Mouse (Mus musculus) lung, postnatal 0 days (tissue): Measurements from ENCODE around the gene Mon1b. TPM values are rescaled to one million over a fixed set of nuclear protein-coding genes. Genes with fewer than 3 reads are reported as not detected.

Experiments used
- ATAC-seq: fragments of 200-750 bp; cut with Nextera tagmentation; 2 replicates; pipeline ENCODE4 v1.8.0; 2017; ENCODE audit warnings: moderate library complexity
- DNase-seq: peaks from one replicate; pipeline ENCODE4 v3.0.0-alpha.2; 2016; ENCODE audit warnings: low spot score
- H3K27ac ChIP-seq: fragments of 300-500 bp; sonication (generic); 2 replicates; pipeline ENCODE4 v1.5.1; 2014; ENCODE audit warnings: antibody characterized with exemption, mild to moderate bottlenecking, low read length, mixed read lengths
- H3K27me3 ChIP-seq: fragments of 300-500 bp; sonication (generic); replicated peaks from 2 replicates; pipeline ENCODE4 v1.6.1; 2014; ENCODE audit warnings: low read length, mixed read lengths; ENCODE audit not compliant: insufficient read depth
- H3K36me3 ChIP-seq: fragments of 300-500 bp; sonication (generic); 2 replicates; pipeline ENCODE4 v1.6.1; 2014; ENCODE audit warnings: low read length, mixed read lengths; ENCODE audit not compliant: insufficient read depth
- H3K4me1 ChIP-seq: fragments of 300-500 bp; sonication (generic); 2 replicates; pipeline ENCODE4 v1.6.1; 2014; ENCODE audit warnings: antibody characterized with exemption, low read depth, low read length, mixed read lengths; ENCODE audit not compliant: insufficient read depth
- H3K4me2 ChIP-seq: fragments of 300-500 bp; sonication (generic); replicated peaks from 2 replicates; pipeline ENCODE4 v1.6.1; 2014; ENCODE audit warnings: low read depth, mild to moderate bottlenecking, low read length, moderate library complexity, mixed read lengths
- H3K4me3 ChIP-seq: fragments of 300-500 bp; sonication (generic); 2 replicates; pipeline ENCODE4 v1.5.1; 2014; ENCODE audit warnings: low read depth, low read length
- H3K9ac ChIP-seq: fragments of 300-500 bp; sonication (generic); replicated peaks from 2 replicates; pipeline ENCODE4 v1.6.1; 2014; ENCODE audit warnings: low read depth, mild to moderate bottlenecking
- H3K9me3 ChIP-seq: fragments of 300-500 bp; sonication (generic); 2 replicates; pipeline ENCODE4 v1.6.1; 2016; ENCODE audit warnings: low read length, mixed read lengths
- CTCF ChIP-seq: IDR thresholded peaks from 2 replicates; pipeline ENCODE4 v1.5.1; 2016; ENCODE audit warnings: antibody characterized with exemption, mild to moderate bottlenecking
- EP300 ChIP-seq: IDR thresholded peaks from 2 replicates; pipeline ENCODE4 v1.6.1; 2016; ENCODE audit warnings: antibody characterized with exemption, mild to moderate bottlenecking, control low read depth
- WGBS: fragments of 180-500 bp; shearing (Covaris S2); extraction: QIAGEN DNeasy Blood & Tissue Kit; methylation state at CpG from one replicate; pipeline ENCODE4 v1.1.7; 2014; 5-methylcytosine and 5-hydroxymethylcytosine counted together
- polyA plus RNA-seq: library from polyadenylated mRNA; unstranded; fragments of >200 nt; fragmentation: Nextera tagmentation; extraction: Ambion mirVana; gene quantifications from 2 replicates; pipeline ENCODE4 v1.2.1, GENCODE M21; 2015

The Mon1b gene
- polyA plus RNA-seq, 1 experiment from 2014 or later: 4.7 TPM

- Histone ChIP-seq H3K9ac (no peak overlapping the region), H3K27ac (no peak overlapping the region), H3K9me3 (no peaks in the 10 kb centered on the region), H3K4me2 (no peak overlapping the region), H3K4me1 (no peaks in the 10 kb centered on the region), H3K4me3 (no peak overlapping the region), H3K27me3 (no peaks in the 10 kb centered on the region), H3K36me3 (no peaks in the 10 kb centered on the region)
- TF ChIP-seq CTCF: no peak
- TF ChIP-seq EP300: no peak
- ATAC-seq (no peak), DNase-seq (no peak)
- 68% methylated on average over 16 of the region's 16 CpGs for WGBS
Measured at GRCm38 (mm10) chr8:113666714-113667432, 31.5 kb downstream of the Mon1b start.

- DNase-seq: no peak
- TF ChIP-seq CTCF: no peak
- no peak for TF ChIP-seq EP300
- WGBS: 73% methylated on average over 10 of the region's 10 CpGs
Measured at GRCm38 (mm10) chr8:113669924-113670323, 34.5 kb downstream of the Mon1b start.

GRCm38 (mm10) chr8:113672599-113673255, 37.3 kb downstream of the Mon1b start:
- Histone ChIP-seq H3K36me3 (no peaks in the 10 kb centered on the region), H3K4me3 (no peak overlapping the region), H3K9me3 (no peaks in the 10 kb centered on the region), H3K9ac (no peak overlapping the region), H3K4me2 (no peak overlapping the region), H3K27me3 (no peaks in the 10 kb centered on the region), H3K4me1 (no peaks in the 10 kb centered on the region), H3K27ac (no peak overlapping the region)
- 74% methylated on average over 11 of the region's 11 CpGs for WGBS
- no peak for ATAC-seq
- no peak for TF ChIP-seq CTCF
- no peak for TF ChIP-seq EP300
- DNase-seq: no peak

More at GRCm38 (mm10) chr8:113669924-113670323, 34.5 kb downstream of the Mon1b start:
- Histone ChIP-seq H3K27me3 (no peaks in the 10 kb centered on the region), H3K36me3 (no peaks in the 10 kb centered on the region), H3K4me1 (no peaks in the 10 kb centered on the region), H3K9ac (no peak overlapping the region), H3K4me2 (no peak overlapping the region), H3K9me3 (no peaks in the 10 kb centered on the region), H3K27ac (no peak overlapping the region), H3K4me3 (no peak overlapping the region)
- no peak for ATAC-seq

GRCm38 (mm10) chr8:113673300-113673699, 37.9 kb downstream of the Mon1b start:
- Histone ChIP-seq H3K27ac (no peak overlapping the region), H3K4me1 (no peaks in the 10 kb centered on the region), H3K9ac (no peak overlapping the region), H3K4me3 (no peak overlapping the region), H3K27me3 (no peaks in the 10 kb centered on the region), H3K4me2 (no peak overlapping the region), H3K9me3 (no peaks in the 10 kb centered on the region), H3K36me3 (no peaks in the 10 kb centered on the region)
- no peak for TF ChIP-seq CTCF
- no peak for ATAC-seq
- DNase-seq: no peak
- 51% methylated on average over 3 of the region's 3 CpGs for WGBS

- H3K27me3 ChIP-seq: no peaks in the 10 kb centered on the region
- H3K4me3 ChIP-seq: no peak overlapping the region
- no peak overlapping the region for H3K4me2 ChIP-seq
- no peaks in the 10 kb centered on the region for H3K36me3 ChIP-seq
- no peaks in the 10 kb centered on the region for H3K9me3 ChIP-seq
- WGBS: 55% methylated on average over 3 of the region's 3 CpGs
- no peak for ATAC-seq
- no peak overlapping the region for H3K9ac ChIP-seq
- H3K4me1 ChIP-seq: no peaks in the 10 kb centered on the region
- no peak overlapping the region for H3K27ac ChIP-seq
- DNase-seq: no peak
- TF ChIP-seq EP300: no peak
- no peak for TF ChIP-seq CTCF
Measured at GRCm38 (mm10) chr8:113674611-113675010, 39.2 kb downstream of the Mon1b start.

- Histone ChIP-seq H3K27me3 (no peaks in the 10 kb centered on the region), H3K9ac (no peak overlapping the region), H3K4me2 (no peak overlapping the region), H3K4me3 (no peak overlapping the region), H3K4me1 (no peaks in the 10 kb centered on the region), H3K36me3 (no peaks in the 10 kb centered on the region), H3K9me3 (no peaks in the 10 kb centered on the region), H3K27ac (no peak overlapping the region)
- TF ChIP-seq EP300: no peak
- TF ChIP-seq CTCF: no peak
- ATAC-seq (peak; percentile 60), DNase-seq (peak; percentile 46)
- WGBS: 17% methylated on average over 2 of the region's 2 CpGs
Measured at GRCm38 (mm10) chr8:113675281-113675680, 39.9 kb downstream of the Mon1b start.
